ENCODE assay signal across 11 mouse cellular contexts in the genomic region with DNA sequence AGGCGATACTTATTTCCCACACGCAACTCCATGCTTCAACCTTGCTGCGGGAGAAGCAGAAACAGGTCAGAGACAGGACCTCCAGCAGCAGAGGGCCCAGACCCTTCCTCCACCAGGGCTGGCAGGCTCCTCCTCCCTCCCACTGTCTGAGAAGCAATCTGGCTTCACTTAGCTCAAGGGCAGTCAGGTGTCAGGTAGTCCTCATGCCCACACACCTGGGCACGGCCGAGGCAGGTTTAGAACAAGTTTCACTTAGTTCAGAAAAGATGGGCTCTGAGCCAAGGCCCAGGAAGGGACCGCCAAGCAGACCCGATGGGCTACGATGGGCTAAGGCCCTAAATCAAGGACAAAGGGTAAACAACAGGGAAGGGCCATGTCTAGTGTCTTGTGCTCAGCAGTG. TPM values are rescaled to one million over a fixed set of nuclear protein-coding genes. Genes with fewer than 3 reads are reported as not detected.
A peak's percentile ranks its signal among the peaks of the same experiment; 100 is the strongest.
DNase-seq lines count a peak whose midpoint lies in the region; ATAC-seq lines count a peak whose summit lies in the region.
"Had no signal": no experiment of that assay in that cellular context is flagged by ENCODE, and none has a peak within 500 bp of the region (broad histone marks: within the 10 kb centered on the region; RNA-seq: fewer than 3 reads in every experiment).

No protein-coding gene starts in this region.

- peak overlapping the region; percentile 77 for H3K4me2 ChIP-seq in kidney, embryonic 15.5 days
- peak overlapping the region; percentile 5; the same call in 1 of the 2 replicates for H3K4me2 ChIP-seq in embryonic facial prominence, embryonic 12.5 days (replicated peaks)
- peak overlapping the region; percentile 94 for H3K4me2 ChIP-seq in heart, embryonic 16.5 days (ENCODE audit: low read depth, low read length)
- peak overlapping the region; percentile 88 for H3K4me2 ChIP-seq in midbrain, embryonic 15.5 days

- peaks cover 75% of the 10 kb centered on the region for H3K4me1 ChIP-seq in kidney, embryonic 15.5 days
- peaks cover 48% of the 10 kb centered on the region for H3K4me1 ChIP-seq in embryonic facial prominence, embryonic 12.5 days
- peaks cover 68% of the 10 kb centered on the region for H3K4me1 ChIP-seq in heart, embryonic 16.5 days (ENCODE audit: control insufficient read depth, insufficient read depth, low read length)
- H3K4me1 ChIP-seq in midbrain, embryonic 15.5 days = peaks cover 67% of the 10 kb centered on the region

- H3K27ac ChIP-seq in kidney, embryonic 15.5 days = peak overlapping the region; percentile 33; the same call in 1 of the 2 replicates
- H3K27ac ChIP-seq in embryonic facial prominence, embryonic 12.5 days = no peak overlapping the region
- peak overlapping the region; percentile 58 for H3K27ac ChIP-seq in heart, embryonic 16.5 days (ENCODE audit: low read length)
- no peak overlapping the region for H3K27ac ChIP-seq in midbrain, embryonic 15.5 days

- no peak overlapping the region for H3K4me3 ChIP-seq in kidney, embryonic 15.5 days (replicated peaks)
- H3K4me3 ChIP-seq in embryonic facial prominence, embryonic 12.5 days = no peak overlapping the region
- H3K4me3 ChIP-seq in heart, embryonic 16.5 days (ENCODE audit: low read length) = 0 out of 2 replicates have a peak overlapping the region, but pooled peaks have one; percentile 2
- peak overlapping the region; percentile 98; the same call in 1 of the 2 replicates for H3K4me3 ChIP-seq in midbrain, embryonic 15.5 days

- DNase-seq in kidney, postnatal 36 days = no peak
- DNase-seq in cerebellum, adult 8-10 months = no peak
- DNase-seq in ovary, adult 18-20 months (ENCODE audit: low spot score) = no peak
- DNase-seq: right cerebral cortex, adult 18-20 months; thymus, postnatal 36 days had no signal

- 56% methylated on average over 8 of the region's 8 CpGs for WGBS in kidney, embryonic 15.5 days
- WGBS in embryonic facial prominence, embryonic 12.5 days = 72% methylated on average over 8 of the region's 8 CpGs
- 52% methylated on average over 8 of the region's 8 CpGs for WGBS in heart, embryonic 16.5 days
- WGBS in midbrain, embryonic 15.5 days = 87% methylated on average over 8 of the region's 8 CpGs

- no peaks in the 10 kb centered on the region for H3K27me3 ChIP-seq in kidney, embryonic 15.5 days
- H3K27me3 ChIP-seq in embryonic facial prominence, embryonic 12.5 days = no peaks in the 10 kb centered on the region; the same call in 1 of the 2 replicates
- H3K27me3 ChIP-seq in heart, embryonic 16.5 days (ENCODE audit: control insufficient read depth, insufficient read depth, low read length) = no peaks in the 10 kb centered on the region
- no peaks in the 10 kb centered on the region for H3K27me3 ChIP-seq in midbrain, embryonic 15.5 days (replicated peaks)
- H3K27me3 ChIP-seq: Patski had no signal

- H3K36me3 ChIP-seq in kidney, embryonic 15.5 days = peaks cover 48% of the 10 kb centered on the region
- H3K36me3 ChIP-seq in embryonic facial prominence, embryonic 12.5 days = peaks cover 51% of the 10 kb centered on the region
- peaks cover 7% of the 10 kb centered on the region for H3K36me3 ChIP-seq in heart, embryonic 16.5 days (ENCODE audit: control insufficient read depth, insufficient read depth)
- peaks cover 3% of the 10 kb centered on the region; the same call in 1 of the 2 replicates for H3K36me3 ChIP-seq in midbrain, embryonic 15.5 days (replicated peaks)

- 0 out of 2 replicates have a peak overlapping the region, but pooled peaks have one; percentile 2 for H3K9ac ChIP-seq in kidney, embryonic 15.5 days
- H3K9ac ChIP-seq in embryonic facial prominence, embryonic 12.5 days = peak overlapping the region; percentile 31; the same call in 1 of the 2 replicates
- peak overlapping the region; percentile 58 for H3K9ac ChIP-seq in heart, embryonic 16.5 days (ENCODE audit: low read length)
- peak overlapping the region; percentile 100; the same call in 1 of the 2 replicates for H3K9ac ChIP-seq in midbrain, embryonic 15.5 days

- no peak for ATAC-seq in kidney, embryonic 15.5 days (replicated peaks; ENCODE audit: low FRiP score)
- no peak for ATAC-seq in embryonic facial prominence, embryonic 12.5 days (ENCODE audit: insufficient number of reproducible peaks, insufficient read depth, low FRiP score, low TSS enrichment)
- no peak for ATAC-seq in heart, embryonic 16.5 days (replicated peaks; ENCODE audit: extremely low read depth, insufficient read depth, low FRiP score)
- no peak for ATAC-seq in midbrain, embryonic 15.5 days (replicated peaks)
- ATAC-seq in erythroid progenitor cell, adult 5-6 weeks (replicated peaks; ENCODE audit: low FRiP score, poor library complexity, severe bottlenecking) = no peak
- ATAC-seq: Patski had no signal

- H3K9me3 ChIP-seq in kidney, embryonic 15.5 days (replicated peaks) = no peaks in the 10 kb centered on the region
- H3K9me3 ChIP-seq in embryonic facial prominence, embryonic 12.5 days = no peaks in the 10 kb centered on the region
- no peaks in the 10 kb centered on the region for H3K9me3 ChIP-seq in heart, embryonic 16.5 days (replicated peaks; ENCODE audit: control insufficient read depth, low read length)
- H3K9me3 ChIP-seq in midbrain, embryonic 15.5 days = no peaks in the 10 kb centered on the region

RNA-seq across cellular contexts. Expression of a gene that starts 16.6 kb away (rescaled TPM):
- 87.0 and 90.6 TPM in 2 replicates for polyA plus RNA-seq in kidney, embryonic 15.5 days (2015; fragmentation: Nextera tagmentation; extraction: Ambion mirVana)
- polyA plus RNA-seq in embryonic facial prominence, embryonic 12.5 days (2016; fragmentation: Nextera tagmentation; extraction: Ambion mirVana) = 148 and 160 TPM in 2 replicates
- 54.0 and 70.2 TPM in 2 replicates for polyA plus RNA-seq in heart, embryonic 16.5 days (2015; fragmentation: Nextera tagmentation; extraction: Ambion mirVana)
- polyA plus RNA-seq in midbrain, embryonic 15.5 days (2015; fragmentation: Nextera tagmentation; extraction: Ambion mirVana) = 284 and 297 TPM in 2 replicates
- 6.8 and 18.9 TPM in 2 replicates for total RNA-seq in erythroid progenitor cell, adult 5-6 weeks (2015; ENCODE audit: low replicate concordance)
- total RNA-seq in erythroid progenitor cell, adult 5-6 weeks (2017; ENCODE audit: low replicate concordance) = 2.1 and 2.9 TPM in 2 replicates

RNA-seq across cellular contexts. Expression of a gene that starts 35.4 kb away (rescaled TPM):
- polyA plus RNA-seq in kidney, embryonic 15.5 days (2015; fragmentation: Nextera tagmentation; extraction: Ambion mirVana) = 67.7 and 75.5 TPM in 2 replicates
- polyA plus RNA-seq in embryonic facial prominence, embryonic 12.5 days (2016; fragmentation: Nextera tagmentation; extraction: Ambion mirVana) = 61.7 and 63.1 TPM in 2 replicates
- 71.7 and 75.2 TPM in 2 replicates for polyA plus RNA-seq in heart, embryonic 16.5 days (2015; fragmentation: Nextera tagmentation; extraction: Ambion mirVana)
- polyA plus RNA-seq in midbrain, embryonic 15.5 days (2015; fragmentation: Nextera tagmentation; extraction: Ambion mirVana) = 47.9 and 54.9 TPM in 2 replicates
- 0.84 and 3.6 TPM in 2 replicates for total RNA-seq in erythroid progenitor cell, adult 5-6 weeks (2015; ENCODE audit: low replicate concordance)
- 0.39 TPM in 1 of 2 replicates, not detected in the other for total RNA-seq in erythroid progenitor cell, adult 5-6 weeks (2017; ENCODE audit: low replicate concordance)

Comparison
In these comparisons a context has a peak if more than half of its experiments do, and no peak if none do; other contexts are left out.
1. H3K27ac ChIP-seq: peak in kidney, embryonic 15.5 days (single experiment) and heart, embryonic 16.5 days (single experiment); none in embryonic facial prominence, embryonic 12.5 days (single experiment) and midbrain, embryonic 15.5 days (single experiment).
2. H3K4me2 ChIP-seq: peak in every context shown above with its lines; median percentile 94 in heart, embryonic 16.5 days; 88 in midbrain, embryonic 15.5 days; 77 in kidney, embryonic 15.5 days; 5 in embryonic facial prominence, embryonic 12.5 days.
3. H3K4me3 ChIP-seq: peak in heart, embryonic 16.5 days (single experiment) and midbrain, embryonic 15.5 days (single experiment); none in kidney, embryonic 15.5 days (single experiment) and embryonic facial prominence, embryonic 12.5 days (single experiment).
4. H3K9ac ChIP-seq: peak in every context shown above with its lines; median percentile 100 in midbrain, embryonic 15.5 days; 58 in heart, embryonic 16.5 days; 31 in embryonic facial prominence, embryonic 12.5 days; 2 in kidney, embryonic 15.5 days.